Mouse (Mus musculus) forebrain, embryonic 14.5 days (tissue): Measurements from ENCODE around the gene Fxyd3. TPM values are rescaled to one million over a fixed set of nuclear protein-coding genes. Genes with fewer than 3 reads are reported as not detected.

Experiments
- ATAC-seq: fragments of 200-750 bp; cut with Nextera tagmentation; 2 replicates; pipeline ENCODE4 v1.8.0; 2017; ENCODE audit warnings: mild to moderate bottlenecking, moderate library complexity
- DNase-seq: peaks from one replicate; pipeline ENCODE4 v3.0.0-alpha.2; 2015; ENCODE audit warnings: low spot score
- H3K27ac ChIP-seq: fragments of 300-500 bp; sonication (generic); 2 replicates; pipeline ENCODE4 v1.5.1; 2014; ENCODE audit warnings: low read depth, mild to moderate bottlenecking, control low read depth, low read length, moderate library complexity
- H3K27me3 ChIP-seq: fragments of 300-500 bp; sonication (generic); replicated peaks from 2 replicates; pipeline ENCODE4 v1.6.1; 2014; ENCODE audit warnings: low read length, control low read depth, mixed read lengths; ENCODE audit not compliant: control insufficient read depth, insufficient read depth
- H3K36me3 ChIP-seq: fragments of 300-500 bp; sonication (generic); 2 replicates; pipeline ENCODE4 v1.6.1; 2014; ENCODE audit warnings: low read length, control low read depth; ENCODE audit not compliant: control insufficient read depth, insufficient read depth
- H3K4me1 ChIP-seq: fragments of 300-500 bp; sonication (generic); 2 replicates; pipeline ENCODE4 v1.6.1; 2014; ENCODE audit warnings: antibody characterized with exemption, low read length, control low read depth; ENCODE audit not compliant: control insufficient read depth, insufficient read depth
- H3K4me2 ChIP-seq: fragments of 300-500 bp; sonication (generic); 2 replicates; pipeline ENCODE4 v1.6.1; 2014; ENCODE audit warnings: mild to moderate bottlenecking, control low read depth, low read length
- H3K4me3 ChIP-seq: fragments of 300-500 bp; sonication (generic); 2 replicates; pipeline ENCODE4 v1.5.1; 2014; ENCODE audit warnings: low read depth, low read length, control low read depth
- H3K9ac ChIP-seq: fragments of 300-500 bp; sonication (generic); 2 replicates; pipeline ENCODE4 v1.6.1; 2014; ENCODE audit warnings: mild to moderate bottlenecking, low read length, control low read depth, moderate library complexity
- H3K9me3 ChIP-seq: fragments of 300-500 bp; sonication (generic); replicated peaks from 2 replicates; pipeline ENCODE4 v1.6.1; 2016; ENCODE audit warnings: low read length, control low read depth, mixed read lengths; ENCODE audit not compliant: control insufficient read depth
- WGBS: fragments of 180-500 bp; shearing (Covaris S2); extraction: QIAGEN DNeasy Blood & Tissue Kit; methylation state at CpG from one replicate; pipeline ENCODE4 v1.1.7; 2014; 5-methylcytosine and 5-hydroxymethylcytosine counted together
- polyA plus RNA-seq: library from polyadenylated mRNA; unstranded; fragments of >200 nt; fragmentation: Nextera tagmentation; extraction: Ambion mirVana; gene quantifications from 2 replicates; pipeline ENCODE4 v1.2.1, GENCODE M21; 2014

Fxyd3 gene
- polyA plus RNA-seq, 1 experiment from 2014 or later = not detected

GRCm38 (mm10) chr7:31089721-31090120 is 13.2 kb upstream of the Fxyd3 start:
- no peak overlapping the region for H3K4me2 ChIP-seq
- WGBS = 93% methylated on average over 2 of the region's 2 CpGs
- no peaks in the 10 kb centered on the region for H3K4me1 ChIP-seq
- H3K9me3 ChIP-seq = no peaks in the 10 kb centered on the region
- H3K27me3 ChIP-seq = no peaks in the 10 kb centered on the region
- no peak overlapping the region for H3K4me3 ChIP-seq
- no peaks in the 10 kb centered on the region for H3K36me3 ChIP-seq
- H3K27ac ChIP-seq = no peak overlapping the region
- DNase-seq (no peak), ATAC-seq (no peak)
- H3K9ac ChIP-seq = no peak overlapping the region

- Histone ChIP-seq H3K4me1 (no peaks in the 10 kb centered on the region), H3K4me3 (no peak overlapping the region), H3K4me2 (no peak overlapping the region), H3K27me3 (no peaks in the 10 kb centered on the region), H3K9ac (no peak overlapping the region), H3K27ac (no peak overlapping the region), H3K9me3 (no peaks in the 10 kb centered on the region), H3K36me3 (no peaks in the 10 kb centered on the region)
- ATAC-seq = no peak
- DNase-seq = no peak
- 69% methylated on average over 3 of the region's 3 CpGs for WGBS
Observed at GRCm38 (mm10) chr7:31088206-31088605, 11.7 kb upstream of the Fxyd3 start.

- Histone ChIP-seq H3K9me3 (no peaks in the 10 kb centered on the region), H3K4me1 (no peaks in the 10 kb centered on the region), H3K27me3 (no peaks in the 10 kb centered on the region), H3K4me2 (no peak overlapping the region), H3K27ac (no peak overlapping the region), H3K9ac (no peak overlapping the region), H3K4me3 (no peak overlapping the region), H3K36me3 (no peaks in the 10 kb centered on the region)
- DNase-seq (no peak), ATAC-seq (no peak)
- WGBS = 77% methylated on average over 2 of the region's 2 CpGs
Observed at GRCm38 (mm10) chr7:31087262-31087661, 10.8 kb upstream of the Fxyd3 start.

- no peak for DNase-seq
- Histone ChIP-seq H3K4me1 (no peaks in the 10 kb centered on the region), H3K27me3 (no peaks in the 10 kb centered on the region), H3K36me3 (no peaks in the 10 kb centered on the region), H3K9me3 (no peaks in the 10 kb centered on the region), H3K9ac (no peak overlapping the region), H3K4me3 (no peak overlapping the region), H3K4me2 (no peak overlapping the region), H3K27ac (no peak overlapping the region)
- 91% methylated on average over 9 of the region's 9 CpGs for WGBS
- ATAC-seq = no peak
Observed at GRCm38 (mm10) chr7:31086175-31086755, 9.8 kb upstream of the Fxyd3 start.

DNA sequence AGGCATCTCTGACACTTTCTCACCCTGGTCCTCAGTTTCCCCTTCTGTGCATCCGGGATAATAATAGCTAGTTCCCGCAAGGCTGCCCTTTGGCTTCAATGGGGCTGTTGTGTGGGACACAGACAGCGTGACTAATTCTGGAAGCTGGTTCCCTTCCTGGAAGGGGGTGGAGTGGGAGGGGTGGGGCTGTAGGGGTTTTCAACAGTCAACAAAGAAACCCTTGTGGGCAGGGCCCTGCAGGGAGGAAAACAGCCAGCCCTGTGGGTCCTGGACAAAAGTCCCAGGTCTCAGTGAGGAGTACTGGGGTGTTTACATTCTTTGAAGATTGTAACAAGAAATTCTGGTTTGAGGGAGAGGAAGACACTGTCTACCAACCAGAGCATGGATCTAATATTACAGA is 8.7 kb upstream of the Fxyd3 start:
- Histone ChIP-seq H3K36me3 (no peaks in the 10 kb centered on the region), H3K9ac (no peak overlapping the region), H3K27me3 (no peaks in the 10 kb centered on the region), H3K27ac (no peak overlapping the region), H3K9me3 (no peaks in the 10 kb centered on the region), H3K4me2 (no peak overlapping the region), H3K4me1 (no peaks in the 10 kb centered on the region), H3K4me3 (no peak overlapping the region)
- WGBS = 10% methylated on average over 3 of the region's 3 CpGs
- no peak for ATAC-seq
- DNase-seq = peak; percentile 21

- WGBS = 58% methylated on average over 9 of the region's 9 CpGs
- H3K4me2 ChIP-seq = no peak overlapping the region
- no peak for ATAC-seq
- peak; percentile 10 for DNase-seq
- H3K36me3 ChIP-seq = no peaks in the 10 kb centered on the region
- no peak overlapping the region for H3K27ac ChIP-seq
- no peak overlapping the region for H3K4me3 ChIP-seq
- H3K4me1 ChIP-seq = no peaks in the 10 kb centered on the region
- no peak overlapping the region for H3K9ac ChIP-seq
- H3K9me3 ChIP-seq = no peaks in the 10 kb centered on the region
- no peaks in the 10 kb centered on the region for H3K27me3 ChIP-seq
Observed at GRCm38 (mm10) chr7:31084140-31084539, 7.6 kb upstream of the Fxyd3 start.

GRCm38 (mm10) chr7:31082831-31083588 is 6.5 kb upstream of the Fxyd3 start:
- Histone ChIP-seq H3K4me1 (no peaks in the 10 kb centered on the region), H3K4me3 (no peak overlapping the region), H3K9ac (0 out of 2 replicates have a peak overlapping the region, but pooled peaks have one; percentile 21), H3K9me3 (no peaks in the 10 kb centered on the region), H3K27me3 (no peaks in the 10 kb centered on the region), H3K27ac (no peak overlapping the region), H3K36me3 (no peaks in the 10 kb centered on the region), H3K4me2 (no peak overlapping the region)
- no peak for DNase-seq
- ATAC-seq = no peak
- WGBS = 74% methylated on average over 14 of the region's 14 CpGs

DNA sequence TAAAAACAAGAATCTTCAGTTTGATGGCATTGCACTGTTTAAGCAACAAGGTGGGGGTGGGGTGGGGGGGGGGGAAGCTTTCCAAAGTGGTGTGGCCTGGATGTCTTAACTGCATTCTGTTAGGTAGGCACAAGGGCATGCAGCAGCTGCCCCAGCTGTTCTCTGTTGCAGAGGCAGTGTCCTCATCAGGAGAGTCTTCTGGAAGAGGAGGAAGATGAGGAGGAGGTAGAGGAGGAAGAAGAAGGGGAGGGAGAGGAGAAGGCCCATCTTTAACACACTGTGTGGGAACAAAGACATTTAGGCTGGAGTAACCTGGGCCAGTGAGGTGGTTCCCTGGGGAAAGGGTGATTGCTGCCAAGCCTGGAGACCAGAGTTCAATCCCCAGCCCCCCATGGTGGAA is 5.6 kb upstream of the Fxyd3 start:
- Histone ChIP-seq H3K27me3 (no peaks in the 10 kb centered on the region), H3K36me3 (no peaks in the 10 kb centered on the region), H3K4me1 (no peaks in the 10 kb centered on the region), H3K4me3 (no peak overlapping the region), H3K9me3 (no peaks in the 10 kb centered on the region), H3K27ac (no peak overlapping the region), H3K4me2 (no peak overlapping the region), H3K9ac (no peak overlapping the region)
- DNase-seq (no peak), ATAC-seq (no peak)

GRCm38 (mm10) chr7:31081106-31081505 is 4.6 kb upstream of the Fxyd3 start:
- no peak overlapping the region for H3K9ac ChIP-seq
- H3K4me2 ChIP-seq = no peak overlapping the region
- no peaks in the 10 kb centered on the region for H3K9me3 ChIP-seq
- no peak for ATAC-seq
- 32% methylated on average over 1 of the region's 1 CpGs for WGBS
- H3K4me1 ChIP-seq = no peaks in the 10 kb centered on the region
- H3K36me3 ChIP-seq = no peaks in the 10 kb centered on the region
- DNase-seq = no peak
- no peaks in the 10 kb centered on the region for H3K27me3 ChIP-seq
- no peak overlapping the region for H3K4me3 ChIP-seq
- H3K27ac ChIP-seq = no peak overlapping the region
